21 mouse cellular contexts compared by ENCODE assay signal in the genomic region with DNA sequence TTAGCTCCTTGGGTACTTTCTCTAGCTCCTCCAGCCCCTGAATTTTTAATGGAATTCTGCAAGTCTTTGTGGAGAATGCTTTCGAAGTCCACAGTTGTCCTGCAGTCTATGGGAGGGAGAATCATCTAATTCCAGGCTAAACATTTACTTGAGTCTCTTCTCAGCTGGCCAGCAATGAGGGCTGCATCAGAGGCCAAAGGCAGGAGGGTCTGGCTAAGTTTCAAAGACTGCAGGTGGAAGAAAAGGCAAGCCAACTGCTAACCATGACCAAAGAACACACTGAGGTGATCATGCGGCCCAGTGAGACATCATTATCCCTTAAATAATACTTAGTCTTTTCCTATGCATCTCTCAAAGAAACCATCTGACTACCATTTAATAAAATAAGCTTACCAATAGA.
A peak's percentile ranks its signal among the peaks of the same experiment; 100 is the strongest.
DNase-seq lines count a peak whose midpoint lies in the region; ATAC-seq and TF ChIP-seq lines count a peak whose summit lies in the region.
"Had no signal": no experiment of that assay in that cellular context is flagged by ENCODE, and none has a peak within 500 bp of the region (broad histone marks: within the 10 kb centered on the region; RNA-seq: fewer than 3 reads in every experiment).

No protein-coding gene starts in this region.

- peak; percentile 53; the same call in 1 of the 2 replicates for ATAC-seq in cerebellum, adult (ENCODE audit: insufficient number of reproducible peaks, low FRiP score, low TSS enrichment)
- no peak for ATAC-seq in liver, embryonic 11.5 days (replicated peaks; ENCODE audit: low FRiP score)
- ATAC-seq: CD4-positive, CD25-positive, alpha-beta regulatory T cell, adult 4 months; Patski had no signal

- H3K4me1 ChIP-seq in liver, adult 2 months (ENCODE audit: control insufficient read depth, insufficient read depth, low read length): peaks cover 16% of the 10 kb centered on the region
- no peaks in the 10 kb centered on the region for H3K4me1 ChIP-seq in liver, embryonic 11.5 days (replicated peaks; ENCODE audit: control insufficient read depth, insufficient read depth, low read length)

- no peak for DNase-seq in cerebellum, postnatal 4 days (ENCODE audit: low spot score in 2 of 2)
- DNase-seq in liver, adult 2 months (ENCODE audit: extremely low read depth, low read depth, low spot score): peak; percentile 88
- DNase-seq in liver, embryonic 11.5 days (ENCODE audit: low spot score): no peak
- DNase-seq in cerebellum, postnatal 25 days: peak; percentile 58 to 66
- no peak for DNase-seq in layer of hippocampus, postnatal 25 days (ENCODE audit: extremely low spot score in 1 of 2, low spot score in 1 of 2)
- DNase-seq in right cerebral cortex, postnatal 10 days (ENCODE audit: low spot score in 2 of 2): no peak
- DNase-seq in gastrocnemius, postnatal 36 days: no peak
- DNase-seq: adrenal gland, adult 8-10 months; heart, postnatal 36 days; liver, embryonic 13.5 days; lung, embryonic 14.5 days; thymus, postnatal 14 days had no signal

- no peak overlapping the region for H3K27ac ChIP-seq in liver, adult 2 months (replicated peaks; ENCODE audit: insufficient read depth, low read depth, low read length)
- no peak overlapping the region for H3K27ac ChIP-seq in liver, embryonic 11.5 days (ENCODE audit: low read depth, low read length)
- H3K27ac ChIP-seq: forebrain, embryonic 10.5 days; heart, embryonic 13.5 days; hindbrain, embryonic 14.5 days; liver, embryonic 13.5 days; macrophage; midbrain, embryonic 12.5 days; neural tube, embryonic 13.5 days had no signal

- H3K27me3 ChIP-seq in liver, adult 2 months (ENCODE audit: control insufficient read depth, insufficient read depth, low read length): no peaks in the 10 kb centered on the region
- H3K27me3 ChIP-seq in liver, embryonic 11.5 days (replicated peaks; ENCODE audit: control insufficient read depth, insufficient read depth, low read length): no peaks in the 10 kb centered on the region
- H3K27me3 ChIP-seq: heart, embryonic 13.5 days; liver, embryonic 13.5 days; midbrain, embryonic 12.5 days; neural tube, embryonic 13.5 days; Patski had no signal

- H3K79me2 ChIP-seq in liver, adult 2 months (ENCODE audit: control insufficient read depth, insufficient read depth, low read length): peaks cover 6% of the 10 kb centered on the region; the same call in 1 of the 2 replicates

- no peaks in the 10 kb centered on the region for H3K9me3 ChIP-seq in liver, embryonic 11.5 days (ENCODE audit: control insufficient read depth, low read length)
- H3K9me3 ChIP-seq: forebrain, embryonic 10.5 days; heart, embryonic 13.5 days; liver, embryonic 13.5 days; midbrain, embryonic 12.5 days; neural tube, embryonic 13.5 days had no signal

- no peaks in the 10 kb centered on the region for H3K36me3 ChIP-seq in liver, adult 2 months (ENCODE audit: control insufficient read depth, insufficient read depth, low read length)
- H3K36me3 ChIP-seq in liver, embryonic 11.5 days (ENCODE audit: control insufficient read depth, insufficient read depth, low read length): no peaks in the 10 kb centered on the region
- H3K36me3 ChIP-seq: forebrain, embryonic 10.5 days; heart, embryonic 13.5 days; liver, embryonic 13.5 days; midbrain, embryonic 12.5 days; neural tube, embryonic 13.5 days had no signal

- no peak for TF ChIP-seq CTCF in liver, adult 2 months (IDR thresholded peaks at IDR 0.05; ENCODE audit: low read depth, low read length)

- no peak for TF ChIP-seq POLR2A in liver, adult 2 months (IDR thresholded peaks at IDR 0.05; ENCODE audit: extremely low read depth, insufficient read depth, low read length)

- H3K9ac ChIP-seq in liver, adult 2 months (ENCODE audit: low read depth, low read length): no peak overlapping the region
- H3K9ac ChIP-seq in liver, embryonic 11.5 days (ENCODE audit: low read depth, low read length): no peak overlapping the region
- H3K9ac ChIP-seq: heart, embryonic 13.5 days; hindbrain, embryonic 14.5 days; liver, embryonic 13.5 days; lung, embryonic 14.5 days; midbrain, embryonic 12.5 days; neural tube, embryonic 13.5 days had no signal

- WGBS in liver, adult 2 months: 39% methylated on average over 2 of the region's 2 CpGs
- WGBS in liver, embryonic 11.5 days: 93% methylated on average over 2 of the region's 2 CpGs

- intact Hi-C loops in gastrocnemius, postnatal 36 days (cut with DNase I): no loop called here

- H3K4me2 ChIP-seq in liver, embryonic 11.5 days: no peak overlapping the region
- H3K4me2 ChIP-seq: heart, embryonic 13.5 days; hindbrain, embryonic 14.5 days; liver, embryonic 13.5 days; lung, embryonic 14.5 days; midbrain, embryonic 12.5 days; neural tube, embryonic 13.5 days had no signal

- no peak overlapping the region for H3K4me3 ChIP-seq in liver, adult 2 months (ENCODE audit: insufficient read depth, low read depth, low read length)
- H3K4me3 ChIP-seq in liver, embryonic 11.5 days (ENCODE audit: low read depth, low read length): no peak overlapping the region
- H3K4me3 ChIP-seq: forebrain, embryonic 10.5 days; heart, embryonic 13.5 days; liver, embryonic 13.5 days; midbrain, embryonic 12.5 days; neural tube, embryonic 13.5 days had no signal

Comparison
In these comparisons a context has a peak if more than half of its experiments do, and no peak if none do; other contexts are left out.
1. DNase-seq: peak in liver, adult 2 months (single experiment) and cerebellum, postnatal 25 days (2 of 2); none in cerebellum, postnatal 4 days (0 of 2), liver, embryonic 11.5 days (single experiment), layer of hippocampus, postnatal 25 days (0 of 2), right cerebral cortex, postnatal 10 days (0 of 2) and gastrocnemius, postnatal 36 days (0 of 2).